Mouse (Mus musculus) testis, adult 2 months (tissue): ENCODE results near the gene Plrg1.

ENCODE experiments used
- CTCF ChIP-seq: fragments of 200-500 bp; IDR thresholded peaks from 2 replicates; pipeline ENCODE4 v1.5.1; 2012; ENCODE audit warnings: low read depth, mild to moderate bottlenecking, inconsistent platforms, low read length, moderate library complexity; ENCODE audit not compliant: control insufficient read depth, insufficient read depth, insufficient replicate concordance
- POLR2A ChIP-seq: fragments of 200-500 bp; IDR thresholded peaks from 2 replicates; pipeline ENCODE4 v1.6.1; 2012; ENCODE audit warnings: low read depth, mild to moderate bottlenecking, inconsistent platforms, low read length, moderate library complexity; ENCODE audit not compliant: control insufficient read depth

DNA sequence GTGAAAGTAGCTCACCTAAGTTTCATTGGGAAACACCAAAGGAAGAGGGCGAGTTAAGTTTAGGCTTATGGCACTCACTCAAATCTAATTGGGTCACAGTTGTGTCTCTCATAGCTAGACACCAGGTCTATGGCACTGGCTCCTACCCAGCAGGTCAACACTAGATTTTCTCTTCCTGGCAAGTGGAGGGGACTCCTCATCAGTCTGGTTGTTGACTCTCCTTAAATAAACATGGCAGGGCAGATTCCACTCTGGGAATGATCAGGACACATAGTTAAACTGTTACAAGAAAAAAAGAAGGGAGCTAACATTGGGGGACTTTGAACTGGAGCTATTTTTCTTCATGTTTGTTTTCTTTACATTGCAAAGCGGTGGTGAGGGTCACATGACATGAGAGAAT, 34.9 kb upstream of the Plrg1 start:
- no peak for TF ChIP-seq CTCF
- no peak for TF ChIP-seq POLR2A
